Mouse (Mus musculus): ENCODE results near the gene Arntl. TPM values are rescaled to one million over a fixed set of nuclear protein-coding genes. Genes with fewer than 3 reads are reported as not detected.

Gene Arntl
- polyA plus RNA-seq, 2 experiments = 4.1 to 4.6 TPM

DNA sequence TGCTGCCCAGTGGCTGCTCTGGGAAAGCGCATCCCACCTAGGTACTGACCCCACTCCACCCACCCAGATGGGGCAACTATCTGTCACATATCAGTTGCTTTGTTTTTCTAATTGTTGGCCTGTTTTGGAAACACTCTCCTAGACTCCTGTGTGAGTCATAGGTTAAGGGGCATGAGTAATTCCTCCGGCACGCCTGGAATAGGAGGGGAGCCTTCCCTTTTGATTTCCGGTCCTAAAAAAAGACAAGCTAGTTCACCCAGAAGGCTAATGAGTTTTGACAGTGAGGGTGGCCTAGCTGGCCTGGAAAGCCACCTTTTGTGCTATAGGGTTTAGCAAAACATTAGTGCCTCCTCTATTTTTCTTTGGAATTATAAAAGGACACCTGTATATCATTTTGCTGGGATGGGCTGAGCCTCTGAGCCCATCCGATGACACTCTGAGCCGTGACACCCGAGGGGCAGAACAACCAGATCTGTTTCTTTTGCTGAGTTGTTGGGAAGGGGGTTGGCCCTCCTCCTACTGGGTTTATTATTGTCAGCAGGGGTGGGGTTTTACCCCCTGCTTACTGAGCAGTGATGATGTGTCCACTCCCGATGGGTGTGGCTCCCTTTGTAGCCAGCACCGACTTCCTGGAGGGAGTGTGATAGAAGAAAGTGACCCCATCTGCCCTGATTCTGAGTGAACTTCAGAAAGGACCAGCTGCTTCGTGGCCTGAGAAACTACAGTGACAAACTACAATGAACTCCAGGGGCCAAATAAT, 21.0 kb upstream of the Arntl start:
- H3K9me3 ChIP-seq (ENCODE audit: control insufficient read depth, low read length) = no peaks in the 10 kb centered on the region
- H3K9ac ChIP-seq (replicated peaks) = no peak overlapping the region
- H3K4me1 ChIP-seq (replicated peaks; ENCODE audit: control insufficient read depth in 2 of 2, insufficient read depth in 2 of 2, low read length in 1 of 2) = no peaks in the 10 kb centered on the region
- TF ChIP-seq EP300 (IDR thresholded peaks at IDR 0.05; ENCODE audit: low read depth) (no peak), CTCF (IDR thresholded peaks at IDR 0.05; ENCODE audit: low read depth) (no peak)
- H3K27me3 ChIP-seq (ENCODE audit: control insufficient read depth, insufficient read depth, low read length) = no peaks in the 10 kb centered on the region
- H3K36me3 ChIP-seq (replicated peaks; ENCODE audit: control insufficient read depth, insufficient read depth, low read depth) = no peaks in the 10 kb centered on the region
- H3K4me2 ChIP-seq (ENCODE audit: low read depth) = no peak overlapping the region
- H3K27ac ChIP-seq = no peak overlapping the region
- 48% methylated on average over 10 of the region's 10 CpGs for WGBS (ENCODE audit: insufficient replicate concordance)
- DNase-seq (ENCODE audit: low read depth in 3 of 3, low spot score in 3 of 3) = no peak
- ATAC-seq (ENCODE audit: insufficient read depth) = no peak
- H3K4me3 ChIP-seq (ENCODE audit: insufficient read depth in 1 of 2, low read depth in 2 of 2, low read length in 2 of 2) = no peak overlapping the region

GRCm38 (mm10) chr7:113188091-113188490, 19.2 kb upstream of the Arntl start:
- TF ChIP-seq CTCF (IDR thresholded peaks at IDR 0.05; ENCODE audit: low read depth) = no peak
- no peak for TF ChIP-seq EP300 (IDR thresholded peaks at IDR 0.05; ENCODE audit: low read depth)
- Histone ChIP-seq H3K4me3 (ENCODE audit: insufficient read depth in 1 of 2, low read depth in 2 of 2, low read length in 2 of 2) (no peak overlapping the region), H3K36me3 (replicated peaks; ENCODE audit: control insufficient read depth, insufficient read depth, low read depth) (no peaks in the 10 kb centered on the region), H3K9ac (replicated peaks) (no peak overlapping the region), H3K27me3 (ENCODE audit: control insufficient read depth, insufficient read depth, low read length) (no peaks in the 10 kb centered on the region), H3K27ac (no peak overlapping the region), H3K4me2 (ENCODE audit: low read depth) (no peak overlapping the region), H3K9me3 (ENCODE audit: control insufficient read depth, low read length) (no peaks in the 10 kb centered on the region), H3K4me1 (replicated peaks; ENCODE audit: control insufficient read depth in 2 of 2, insufficient read depth in 2 of 2, low read length in 1 of 2) (no peaks in the 10 kb centered on the region)
- no peak for DNase-seq (ENCODE audit: low read depth in 3 of 3, low spot score in 3 of 3)
- WGBS (ENCODE audit: insufficient replicate concordance) = 32% methylated on average over 2 of the region's 2 CpGs
- no peak for ATAC-seq (ENCODE audit: insufficient read depth)

DNA sequence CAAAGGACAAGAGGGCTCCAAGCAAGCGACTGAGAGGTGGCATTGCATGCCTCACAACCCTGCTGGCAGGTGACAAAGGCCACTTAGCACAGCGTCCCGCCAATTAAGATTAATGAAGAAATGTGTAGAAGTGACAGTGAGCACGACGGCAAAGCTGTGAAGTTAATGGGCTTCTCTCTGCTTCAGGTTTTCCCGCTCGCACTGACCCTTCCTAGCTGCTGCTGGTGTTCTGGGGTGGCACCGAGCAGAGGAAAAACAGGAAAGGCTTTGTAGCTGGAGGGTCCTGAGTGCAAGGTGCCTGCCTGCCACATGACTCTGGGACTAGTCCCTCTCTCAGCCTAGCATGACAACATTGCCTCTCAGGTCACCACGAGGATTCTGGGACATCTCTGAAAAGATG, 18.7 kb upstream of the Arntl start:
- 46% methylated on average over 9 of the region's 9 CpGs for WGBS (ENCODE audit: insufficient replicate concordance)

GRCm38 (mm10) chr7:113191787-113192186, 15.5 kb upstream of the Arntl start:
- ATAC-seq (ENCODE audit: insufficient read depth) = no peak
- Histone ChIP-seq H3K9me3 (ENCODE audit: control insufficient read depth, low read length) (no peaks in the 10 kb centered on the region), H3K27ac (no peak overlapping the region), H3K9ac (replicated peaks) (no peak overlapping the region), H3K27me3 (ENCODE audit: control insufficient read depth, insufficient read depth, low read length) (no peaks in the 10 kb centered on the region), H3K4me1 (replicated peaks; ENCODE audit: control insufficient read depth in 2 of 2, insufficient read depth in 2 of 2, low read length in 1 of 2) (no peaks in the 10 kb centered on the region), H3K36me3 (replicated peaks; ENCODE audit: control insufficient read depth, insufficient read depth, low read depth) (no peaks in the 10 kb centered on the region), H3K4me2 (ENCODE audit: low read depth) (no peak overlapping the region), H3K4me3 (ENCODE audit: insufficient read depth in 1 of 2, low read depth in 2 of 2, low read length in 2 of 2) (no peak overlapping the region)
- DNase-seq (ENCODE audit: low read depth in 3 of 3, low spot score in 3 of 3) = no peak
- TF ChIP-seq EP300 (IDR thresholded peaks at IDR 0.05; ENCODE audit: low read depth) (no peak), CTCF (IDR thresholded peaks at IDR 0.05; ENCODE audit: low read depth) (peak; percentile 17; the same call in 1 of the 2 replicates)
- 20% methylated on average over 1 of the region's 1 CpGs for whole genome bisulfite sequencing (ENCODE audit: insufficient replicate concordance)

More for the DNA sequence above, 18.7 kb upstream of the Arntl start:
- no peaks in the 10 kb centered on the region for H3K27me3 ChIP-seq (ENCODE audit: control insufficient read depth, insufficient read depth, low read length)
- H3K4me3 ChIP-seq (ENCODE audit: insufficient read depth in 1 of 2, low read depth in 2 of 2, low read length in 2 of 2) = no peak overlapping the region
- no peaks in the 10 kb centered on the region for H3K36me3 ChIP-seq (replicated peaks; ENCODE audit: control insufficient read depth, insufficient read depth, low read depth)
- H3K9ac ChIP-seq (replicated peaks) = no peak overlapping the region
- ATAC-seq (ENCODE audit: insufficient read depth) (no peak), DNase-seq (ENCODE audit: low read depth in 3 of 3, low spot score in 3 of 3) (no peak)
- no peaks in the 10 kb centered on the region for H3K9me3 ChIP-seq (ENCODE audit: control insufficient read depth, low read length)
- no peak overlapping the region for H3K27ac ChIP-seq
- TF ChIP-seq EP300 (IDR thresholded peaks at IDR 0.05; ENCODE audit: low read depth) = no peak
- no peak for TF ChIP-seq CTCF (IDR thresholded peaks at IDR 0.05; ENCODE audit: low read depth)
- no peak overlapping the region for H3K4me2 ChIP-seq (ENCODE audit: low read depth)
- no peaks in the 10 kb centered on the region for H3K4me1 ChIP-seq (replicated peaks; ENCODE audit: control insufficient read depth in 2 of 2, insufficient read depth in 2 of 2, low read length in 1 of 2)

GRCm38 (mm10) chr7:113192714-113193365, 14.4 kb upstream of the Arntl start:
- H3K27ac ChIP-seq = no peak overlapping the region
- no peaks in the 10 kb centered on the region for H3K27me3 ChIP-seq (ENCODE audit: control insufficient read depth, insufficient read depth, low read length)
- H3K36me3 ChIP-seq (replicated peaks; ENCODE audit: control insufficient read depth, insufficient read depth, low read depth) = no peaks in the 10 kb centered on the region
- peaks cover 0 to 5% of the 10 kb centered on the region in 2 experiments; a peak in 2 of 4 replicates for H3K4me1 ChIP-seq (replicated peaks; ENCODE audit: control insufficient read depth in 2 of 2, insufficient read depth in 2 of 2, low read length in 1 of 2)
- TF ChIP-seq EP300 (IDR thresholded peaks at IDR 0.05; ENCODE audit: low read depth) (no peak), CTCF (IDR thresholded peaks at IDR 0.05; ENCODE audit: low read depth) (no peak)
- ATAC-seq (ENCODE audit: insufficient read depth) (no peak), DNase-seq (ENCODE audit: low read depth in 3 of 3, low spot score in 3 of 3) (no peak)
- no peak overlapping the region for H3K4me2 ChIP-seq (ENCODE audit: low read depth)
- H3K9ac ChIP-seq (replicated peaks) = no peak overlapping the region
- no peaks in the 10 kb centered on the region for H3K9me3 ChIP-seq (ENCODE audit: control insufficient read depth, low read length)
- 33% methylated on average over 8 of the region's 8 CpGs for WGBS (ENCODE audit: insufficient replicate concordance)
- H3K4me3 ChIP-seq (ENCODE audit: insufficient read depth in 1 of 2, low read depth in 2 of 2, low read length in 2 of 2) = no peak overlapping the region

Data from liver, embryonic 14.5 days (tissue).